Mouse (Mus musculus): ENCODE data around the gene Acsf2. TPM values are rescaled to one million over a fixed set of nuclear protein-coding genes. Genes with fewer than 3 reads are reported as not detected.

Gene Acsf2
- total and polyA plus RNA-seq, 3 experiments, result 0.27 to 1.6 (median 1.6) TPM

DNA sequence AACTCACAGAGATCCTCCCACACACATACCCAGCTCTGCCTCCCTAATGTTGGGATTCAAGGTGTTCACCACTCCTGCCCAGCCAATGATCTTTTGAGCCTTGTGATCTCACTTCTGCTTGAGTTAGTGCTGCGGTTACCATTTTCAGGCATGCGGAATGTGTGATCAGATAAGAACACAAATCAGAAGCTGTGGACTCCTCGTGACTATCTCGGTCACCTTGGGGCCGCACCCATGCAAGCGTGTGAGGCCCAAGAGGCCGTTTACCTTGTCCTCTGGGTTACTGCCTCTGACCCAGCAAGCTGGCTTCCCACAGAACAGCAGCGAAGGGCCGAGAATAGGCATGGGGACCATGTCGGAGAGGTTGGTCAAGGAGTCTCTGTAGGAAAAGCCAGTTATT, 92.7 kb downstream of the Acsf2 start:
- Histone ChIP-seq H3K27me3 (ENCODE audit: insufficient read depth, low read length) (peaks cover 37% of the 10 kb centered on the region), H3K4me1 (ENCODE audit: insufficient read depth, low read depth, low read length) (peaks cover 4% of the 10 kb centered on the region), H3K36me3 (replicated peaks) (no peaks in the 10 kb centered on the region), H3K9me3 (replicated peaks) (no peaks in the 10 kb centered on the region), H3K4me3 (ENCODE audit: low read depth, low read length) (no peak overlapping the region)
- no peak for TF ChIP-seq GATA2 (IDR thresholded peaks at IDR 0.05; ENCODE audit: borderline replicate concordance, low read depth, low read length)
- TF ChIP-seq POLR2AphosphoS5 (IDR thresholded peaks at IDR 0.05; ENCODE audit: insufficient replicate concordance, low read depth, low read length), result no peak
- no peak for TF ChIP-seq CTCF (IDR thresholded peaks at IDR 0.05; ENCODE audit: low read depth, low read length)
- no peak for TF ChIP-seq TAL1 (conservative IDR thresholded peaks at IDR 0.05; ENCODE audit: low read depth, low read length)
- no peak for TF ChIP-seq GATA1 (IDR thresholded peaks at IDR 0.05; ENCODE audit: borderline replicate concordance, low read length)
- ATAC-seq (ENCODE audit: extremely low read depth, insufficient number of reproducible peaks, low FRiP score, poor library complexity, severe bottlenecking) (no peak), DNase-seq (ENCODE audit: low spot score) (no peak)

Other genes starting within 250 kb of the Acsf2 start
- gene Abcc3, start 208.9 kb downstream of the Acsf2 start, total RNA-seq (2014; fragmentation: Nextera tagmentation), result not detected in 2 replicates
- gene Abcc3, start 208.9 kb downstream of the Acsf2 start, total RNA-seq (2017), result 0.17 and 0.27 TPM in 2 replicates
- not detected in 2 replicates for gene Abcc3, start 208.9 kb downstream of the Acsf2 start, polyA plus RNA-seq (2012)
- 38.4 TPM in 1 of 2 replicates, not detected in the other for gene Cacna1g, start 127.7 kb downstream of the Acsf2 start, total RNA-seq (2014; fragmentation: Nextera tagmentation)
- 0.49 TPM in 1 of 2 replicates, not detected in the other for gene Cacna1g, start 127.7 kb downstream of the Acsf2 start, total RNA-seq (2017)
- gene Cacna1g, start 127.7 kb downstream of the Acsf2 start, polyA plus RNA-seq (2012), result 0.01 TPM in 1 of 2 replicates, not detected in the other
- gene Spata20, start 115.7 kb downstream of the Acsf2 start, total RNA-seq (2014; fragmentation: Nextera tagmentation), result not detected in 2 replicates
- gene Spata20, start 115.7 kb downstream of the Acsf2 start, total RNA-seq (2017), result not detected in 2 replicates
- gene Spata20, start 115.7 kb downstream of the Acsf2 start, polyA plus RNA-seq (2012), result not detected in 2 replicates
- not detected in 2 replicates for gene Epn3, start 101.9 kb downstream of the Acsf2 start, total RNA-seq (2014; fragmentation: Nextera tagmentation)
- not detected in 2 replicates for gene Epn3, start 101.9 kb downstream of the Acsf2 start, total RNA-seq (2017)
- gene Epn3, start 101.9 kb downstream of the Acsf2 start, polyA plus RNA-seq (2012), result not detected in 2 replicates
- gene Mycbpap, start 80.1 kb downstream of the Acsf2 start, total RNA-seq (2014; fragmentation: Nextera tagmentation), result not detected in 2 replicates
- gene Mycbpap, start 80.1 kb downstream of the Acsf2 start, total RNA-seq (2017), result 0.06 TPM in 1 of 2 replicates, not detected in the other
- not detected in 2 replicates for gene Mycbpap, start 80.1 kb downstream of the Acsf2 start, polyA plus RNA-seq (2012)
- 4.8 and 5.3 TPM in 2 replicates for gene Rsad1, start 52.6 kb downstream of the Acsf2 start, total RNA-seq (2014; fragmentation: Nextera tagmentation)
- 3.9 and 4.2 TPM in 2 replicates for gene Rsad1, start 52.6 kb downstream of the Acsf2 start, total RNA-seq (2017)
- gene Rsad1, start 52.6 kb downstream of the Acsf2 start, polyA plus RNA-seq (2012), result 4.4 and 5.6 TPM in 2 replicates
- not detected in 2 replicates for gene Chad, start 36.8 kb downstream of the Acsf2 start, total RNA-seq (2014; fragmentation: Nextera tagmentation)
- 0.06 and 0.11 TPM in 2 replicates for gene Chad, start 36.8 kb downstream of the Acsf2 start, total RNA-seq (2017)
- gene Chad, start 36.8 kb downstream of the Acsf2 start, polyA plus RNA-seq (2012), result not detected in 2 replicates
- 107 and 120 TPM in 2 replicates for gene Lrrc59, start 27.9 kb upstream of the Acsf2 start, total RNA-seq (2014; fragmentation: Nextera tagmentation)
- gene Lrrc59, start 27.9 kb upstream of the Acsf2 start, total RNA-seq (2017), result 106 and 117 TPM in 2 replicates
- 146 and 181 TPM in 2 replicates for gene Lrrc59, start 27.9 kb upstream of the Acsf2 start, polyA plus RNA-seq (2012)
- 19.5 and 26.2 TPM in 2 replicates for gene Mrpl27, start 51.9 kb upstream of the Acsf2 start, total RNA-seq (2014; fragmentation: Nextera tagmentation)
- gene Mrpl27, start 51.9 kb upstream of the Acsf2 start, total RNA-seq (2017), result 54.7 and 70.9 TPM in 2 replicates
- 66.3 and 70.6 TPM in 2 replicates for gene Mrpl27, start 51.9 kb upstream of the Acsf2 start, polyA plus RNA-seq (2012)
- 14.4 and 17.9 TPM in 2 replicates for gene Eme1, start 52.1 kb upstream of the Acsf2 start, total RNA-seq (2014; fragmentation: Nextera tagmentation)
- gene Eme1, start 52.1 kb upstream of the Acsf2 start, total RNA-seq (2017), result 39.0 and 42.0 TPM in 2 replicates
- 25.8 and 29.4 TPM in 2 replicates for gene Eme1, start 52.1 kb upstream of the Acsf2 start, polyA plus RNA-seq (2012)
- gene Xylt2, start 75.6 kb upstream of the Acsf2 start, total RNA-seq (2014; fragmentation: Nextera tagmentation), result 4.5 and 9.9 TPM in 2 replicates
- gene Xylt2, start 75.6 kb upstream of the Acsf2 start, total RNA-seq (2017), result 6.6 and 7.0 TPM in 2 replicates
- 14.7 and 16.4 TPM in 2 replicates for gene Xylt2, start 75.6 kb upstream of the Acsf2 start, polyA plus RNA-seq (2012)
- gene Gm11541, start 102.6 kb upstream of the Acsf2 start, total RNA-seq (2014; fragmentation: Nextera tagmentation), result not detected in 2 replicates
- 0.06 and 0.33 TPM in 2 replicates for gene Gm11541, start 102.6 kb upstream of the Acsf2 start, total RNA-seq (2017)
- not detected in 2 replicates for gene Gm11541, start 102.6 kb upstream of the Acsf2 start, polyA plus RNA-seq (2012)
- not detected in 2 replicates for gene Cdc34b, start 139.9 kb upstream of the Acsf2 start, total RNA-seq (2014; fragmentation: Nextera tagmentation)
- 0.27 TPM in 1 of 2 replicates, not detected in the other for gene Cdc34b, start 139.9 kb upstream of the Acsf2 start, total RNA-seq (2017)
- 0.13 TPM in 1 of 2 replicates, not detected in the other for gene Cdc34b, start 139.9 kb upstream of the Acsf2 start, polyA plus RNA-seq (2012)
- gene Tmem92, start 180.8 kb upstream of the Acsf2 start, total RNA-seq (2014; fragmentation: Nextera tagmentation), result not detected in 2 replicates
- gene Tmem92, start 180.8 kb upstream of the Acsf2 start, total RNA-seq (2017), result 0.16 TPM in 1 of 2 replicates, not detected in the other
- not detected in 2 replicates for gene Tmem92, start 180.8 kb upstream of the Acsf2 start, polyA plus RNA-seq (2012)